Mouse (Mus musculus): Measurements from ENCODE around the gene Bcl2. TPM values are rescaled to one million over a fixed set of nuclear protein-coding genes. Genes with fewer than 3 reads are reported as not detected.

The Bcl2 gene
- total RNA-seq, 1 experiment: 0.98 TPM

DNA sequence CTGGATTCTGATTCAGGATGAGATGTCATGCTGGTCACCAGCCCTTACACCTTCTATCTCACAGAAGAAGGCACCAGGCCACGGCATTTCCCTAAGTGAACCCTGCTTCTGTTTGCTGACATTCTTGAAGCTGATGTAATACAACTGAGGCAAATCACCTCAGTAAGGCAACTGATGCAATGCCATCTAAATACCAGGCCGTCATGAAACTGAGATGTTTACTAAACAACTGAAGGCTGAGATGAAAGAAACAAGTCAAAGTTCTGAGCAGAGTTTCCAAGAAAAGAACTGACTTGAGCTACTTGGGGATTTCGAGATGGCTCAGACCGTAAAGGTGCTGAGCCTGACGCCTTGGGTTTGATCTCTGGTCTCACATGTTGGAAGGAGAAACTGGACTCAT, 97.1 kb downstream of the Bcl2 start:
- TF ChIP-seq HCFC1 (IDR thresholded peaks at IDR 0.05; ENCODE audit: borderline replicate concordance, insufficient read depth, low read length): no peak
- TF ChIP-seq ZNF384 (IDR thresholded peaks at IDR 0.05; ENCODE audit: low read depth, low read length): no peak
- TF ChIP-seq MAFK (IDR thresholded peaks at IDR 0.05; ENCODE audit: insufficient read depth, low read depth, low read length): no peak
- no peak for TF ChIP-seq CHD2 (IDR thresholded peaks at IDR 0.05; ENCODE audit: low read depth, low read length)
- TF ChIP-seq ZC3H11A (IDR thresholded peaks at IDR 0.05; ENCODE audit: borderline replicate concordance, low read depth, low read length): no peak
- in situ Hi-C loops (cut with MboI; ENCODE audit: low sequenced_read_pairs in 2 of 2, unreplicated experiment in 2 of 2): no loop called here
- Histone ChIP-seq H3K9me3 (ENCODE audit: control insufficient read depth, insufficient read depth, low read depth, low read length) (no peaks in the 10 kb centered on the region), H3K4me3 (ENCODE audit: insufficient read depth in 1 of 2, low read depth in 1 of 2, low read length in 2 of 2, poor library complexity in 1 of 2, severe bottlenecking in 1 of 2) (no peak overlapping the region), H3K36me3 (ENCODE audit: control insufficient read depth, insufficient read depth, low read length, poor library complexity, severe bottlenecking) (no peaks in the 10 kb centered on the region), H3K27ac (ENCODE audit: insufficient read depth, low read depth, low read length, poor library complexity, severe bottlenecking) (no peak overlapping the region), H3K4me1 (ENCODE audit: control insufficient read depth in 2 of 2, insufficient read depth in 2 of 2, low read length in 2 of 2, poor library complexity in 1 of 2) (no peaks in the 10 kb centered on the region), H3K9ac (ENCODE audit: insufficient read depth, low read depth, low read length, poor library complexity, severe bottlenecking) (no peak overlapping the region)
- no peak for DNase-seq (ENCODE audit: low read depth, low spot score)

DNA sequence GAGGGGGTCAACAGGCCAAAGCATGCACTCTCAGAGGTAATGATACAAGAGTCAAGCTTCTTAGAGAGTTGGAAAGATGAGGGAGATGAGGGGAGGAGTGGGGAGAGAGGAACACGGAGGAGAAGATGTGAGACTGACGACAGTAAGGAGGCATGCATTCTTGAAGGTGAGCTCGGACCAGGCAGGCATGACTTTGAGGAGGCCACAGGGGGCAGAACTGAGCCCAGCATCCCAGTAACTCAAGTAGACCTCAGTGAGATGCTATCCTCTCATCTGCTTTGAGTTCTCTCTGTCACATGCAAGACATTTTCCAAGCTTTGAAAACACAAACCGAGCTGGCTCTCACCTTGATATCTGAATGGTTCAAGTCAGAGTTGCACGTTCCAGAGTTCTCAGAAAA, 100.7 kb downstream of the Bcl2 start:
- Histone ChIP-seq H3K4me1 (ENCODE audit: control insufficient read depth in 2 of 2, insufficient read depth in 2 of 2, low read length in 2 of 2, poor library complexity in 1 of 2) (no peaks in the 10 kb centered on the region), H3K4me3 (ENCODE audit: insufficient read depth in 1 of 2, low read depth in 1 of 2, low read length in 2 of 2, poor library complexity in 1 of 2, severe bottlenecking in 1 of 2) (no peak overlapping the region), H3K27ac (ENCODE audit: insufficient read depth, low read depth, low read length, poor library complexity, severe bottlenecking) (no peak overlapping the region), H3K9me3 (ENCODE audit: control insufficient read depth, insufficient read depth, low read depth, low read length) (no peaks in the 10 kb centered on the region), H3K9ac (ENCODE audit: insufficient read depth, low read depth, low read length, poor library complexity, severe bottlenecking) (no peak overlapping the region), H3K36me3 (ENCODE audit: control insufficient read depth, insufficient read depth, low read length, poor library complexity, severe bottlenecking) (no peaks in the 10 kb centered on the region)
- in situ Hi-C loops (cut with MboI; ENCODE audit: low sequenced_read_pairs in 2 of 2, unreplicated experiment in 2 of 2): no loop called here
- no peak for DNase-seq (ENCODE audit: low read depth, low spot score)
- TF ChIP-seq ZNF384 (IDR thresholded peaks at IDR 0.05; ENCODE audit: low read depth, low read length) (no peak), CHD2 (IDR thresholded peaks at IDR 0.05; ENCODE audit: low read depth, low read length) (no peak), HCFC1 (IDR thresholded peaks at IDR 0.05; ENCODE audit: borderline replicate concordance, insufficient read depth, low read length) (no peak), MAFK (IDR thresholded peaks at IDR 0.05; ENCODE audit: insufficient read depth, low read depth, low read length) (no peak), ZC3H11A (IDR thresholded peaks at IDR 0.05; ENCODE audit: borderline replicate concordance, low read depth, low read length) (no peak)

DNA sequence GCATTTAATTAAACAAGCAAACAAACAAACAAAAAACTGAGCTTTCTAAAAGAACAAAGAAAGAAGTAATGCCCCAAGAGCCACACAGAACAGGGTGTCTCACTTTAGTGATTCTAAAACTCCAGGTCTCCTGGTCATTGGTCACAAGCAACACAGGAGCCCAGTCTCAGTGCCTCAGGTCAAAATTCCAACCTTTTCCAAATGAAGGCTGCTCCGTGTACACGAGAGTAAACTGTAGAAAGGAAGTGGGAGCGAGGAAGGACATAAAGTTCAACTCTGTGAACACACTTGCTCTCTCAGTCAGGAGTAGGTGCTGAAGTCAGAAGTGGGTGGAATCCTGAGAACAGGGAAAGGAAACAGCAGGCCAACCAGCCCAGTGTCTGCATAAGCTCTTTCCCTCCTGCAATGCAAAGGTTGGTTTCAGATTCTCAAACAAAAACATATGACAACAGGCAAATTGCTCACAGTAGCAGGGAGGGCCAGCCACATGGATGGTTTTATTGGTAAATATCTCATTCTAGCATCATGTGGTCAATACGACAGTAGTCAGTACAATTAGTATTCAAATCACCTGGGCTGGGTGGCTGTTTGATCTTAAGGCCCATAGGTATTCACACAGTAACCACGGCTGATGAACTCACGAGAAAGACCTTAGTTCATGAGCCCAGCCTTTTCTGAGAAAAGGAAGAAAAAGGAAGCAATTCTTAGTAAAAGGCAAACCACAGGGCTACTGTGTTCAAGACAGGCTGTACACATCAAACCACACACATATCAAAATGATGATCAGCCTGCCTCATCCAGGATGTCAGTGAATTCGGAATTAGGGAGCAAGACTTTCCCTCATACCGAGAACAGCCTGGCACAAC, 101.7 kb downstream of the Bcl2 start:
- H3K9ac ChIP-seq (ENCODE audit: insufficient read depth, low read depth, low read length, poor library complexity, severe bottlenecking): no peak overlapping the region
- no peak for TF ChIP-seq ZC3H11A (IDR thresholded peaks at IDR 0.05; ENCODE audit: borderline replicate concordance, low read depth, low read length)
- TF ChIP-seq CHD2 (IDR thresholded peaks at IDR 0.05; ENCODE audit: low read depth, low read length): no peak
- no peak for TF ChIP-seq ZNF384 (IDR thresholded peaks at IDR 0.05; ENCODE audit: low read depth, low read length)
- TF ChIP-seq MAFK (IDR thresholded peaks at IDR 0.05; ENCODE audit: insufficient read depth, low read depth, low read length): no peak
- TF ChIP-seq HCFC1 (IDR thresholded peaks at IDR 0.05; ENCODE audit: borderline replicate concordance, insufficient read depth, low read length): no peak
- H3K4me3 ChIP-seq (ENCODE audit: insufficient read depth in 1 of 2, low read depth in 1 of 2, low read length in 2 of 2, poor library complexity in 1 of 2, severe bottlenecking in 1 of 2): no peak overlapping the region
- in situ Hi-C loops (cut with MboI; ENCODE audit: low sequenced_read_pairs in 2 of 2, unreplicated experiment in 2 of 2): no loop called here
- H3K9me3 ChIP-seq (ENCODE audit: control insufficient read depth, insufficient read depth, low read depth, low read length): no peaks in the 10 kb centered on the region
- DNase-seq (ENCODE audit: low read depth, low spot score): no peak
- no peaks in the 10 kb centered on the region for H3K4me1 ChIP-seq (ENCODE audit: control insufficient read depth in 2 of 2, insufficient read depth in 2 of 2, low read length in 2 of 2, poor library complexity in 1 of 2)
- H3K36me3 ChIP-seq (ENCODE audit: control insufficient read depth, insufficient read depth, low read length, poor library complexity, severe bottlenecking): no peaks in the 10 kb centered on the region
- H3K27ac ChIP-seq (ENCODE audit: insufficient read depth, low read depth, low read length, poor library complexity, severe bottlenecking): no peak overlapping the region

DNA sequence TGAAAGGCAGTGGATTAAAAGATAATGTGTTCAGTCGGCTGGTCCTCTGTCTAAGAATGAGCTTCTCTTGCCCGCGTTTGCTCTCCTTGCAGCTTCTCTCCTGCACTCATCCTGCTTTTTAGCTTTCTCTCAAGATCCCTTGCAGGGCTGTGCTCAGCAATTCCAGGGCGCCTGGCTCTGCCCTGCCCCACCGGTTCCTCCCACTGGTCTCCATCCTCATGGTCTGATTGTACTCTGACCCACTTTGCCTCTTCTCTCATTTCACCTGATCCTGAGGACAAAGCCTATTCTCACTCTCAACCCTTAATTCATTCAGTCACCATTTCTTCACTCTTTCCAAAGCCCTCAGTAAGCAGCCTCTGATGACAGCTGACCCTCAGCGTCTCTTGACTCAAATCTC, 102.8 kb downstream of the Bcl2 start:
- Histone ChIP-seq H3K36me3 (ENCODE audit: control insufficient read depth, insufficient read depth, low read length, poor library complexity, severe bottlenecking) (no peaks in the 10 kb centered on the region), H3K4me1 (ENCODE audit: control insufficient read depth in 2 of 2, insufficient read depth in 2 of 2, low read length in 2 of 2, poor library complexity in 1 of 2) (no peaks in the 10 kb centered on the region), H3K4me3 (ENCODE audit: insufficient read depth in 1 of 2, low read depth in 1 of 2, low read length in 2 of 2, poor library complexity in 1 of 2, severe bottlenecking in 1 of 2) (no peak overlapping the region), H3K9me3 (ENCODE audit: control insufficient read depth, insufficient read depth, low read depth, low read length) (no peaks in the 10 kb centered on the region), H3K9ac (ENCODE audit: insufficient read depth, low read depth, low read length, poor library complexity, severe bottlenecking) (no peak overlapping the region), H3K27ac (ENCODE audit: insufficient read depth, low read depth, low read length, poor library complexity, severe bottlenecking) (no peak overlapping the region)
- TF ChIP-seq MAFK (IDR thresholded peaks at IDR 0.05; ENCODE audit: insufficient read depth, low read depth, low read length) (no peak), ZC3H11A (IDR thresholded peaks at IDR 0.05; ENCODE audit: borderline replicate concordance, low read depth, low read length) (no peak), HCFC1 (IDR thresholded peaks at IDR 0.05; ENCODE audit: borderline replicate concordance, insufficient read depth, low read length) (no peak), CHD2 (IDR thresholded peaks at IDR 0.05; ENCODE audit: low read depth, low read length) (no peak), ZNF384 (IDR thresholded peaks at IDR 0.05; ENCODE audit: low read depth, low read length) (no peak)
- in situ Hi-C loops (cut with MboI; ENCODE audit: low sequenced_read_pairs in 2 of 2, unreplicated experiment in 2 of 2): no loop called here
- no peak for DNase-seq (ENCODE audit: low read depth, low spot score)
